Mouse (Mus musculus) kidney, adult 9 months (tissue): ENCODE measurements around the gene Gna12.
A peak's percentile ranks its signal among the peaks of the same experiment; 100 is the strongest.

Experiments
- DNase-seq: peaks from one replicate; pipeline ENCODE4 v3.0.0; 2022

Gna12 gene

DNA sequence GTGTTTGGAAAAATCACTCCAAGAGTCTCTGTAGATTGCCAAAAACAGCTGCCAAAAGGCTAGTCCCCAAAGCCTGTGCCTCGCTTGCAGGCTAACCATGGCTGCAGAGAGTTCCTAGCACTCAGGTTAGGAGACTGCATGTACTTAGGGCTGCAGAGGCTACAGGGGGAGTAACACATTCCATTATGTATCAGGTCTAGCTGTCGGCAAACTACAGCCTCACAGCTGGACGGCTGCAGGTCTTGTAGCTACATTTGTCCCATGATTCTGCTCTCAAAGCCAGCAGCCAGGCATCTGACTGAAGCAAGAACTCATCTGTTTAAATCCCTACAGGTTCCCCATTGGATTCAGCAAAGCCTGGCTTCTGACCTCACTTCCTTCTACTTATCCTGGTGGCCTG lies 35.5 kb downstream of the Gna12 start:
- no peak for DNase-seq

DNA sequence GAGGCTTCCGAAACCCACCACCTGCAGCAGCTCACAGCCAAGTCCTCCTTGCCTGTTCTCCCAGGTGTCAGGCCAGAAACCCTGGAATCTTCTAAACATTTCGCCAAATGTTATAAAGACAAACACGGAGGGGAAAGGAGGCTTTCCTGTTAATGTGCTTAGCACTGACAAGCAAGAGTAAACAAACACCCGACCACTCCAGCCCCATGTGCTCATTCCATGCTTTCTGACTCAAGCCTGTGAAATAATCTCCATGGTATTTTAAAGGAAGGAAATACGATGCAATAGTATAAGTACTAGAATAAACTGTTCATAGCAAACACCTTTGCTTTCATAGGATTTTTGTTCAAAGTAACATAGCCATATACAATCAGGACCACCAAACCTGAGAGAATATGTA lies 38.0 kb downstream of the Gna12 start:
- no peak for DNase-seq

DNA sequence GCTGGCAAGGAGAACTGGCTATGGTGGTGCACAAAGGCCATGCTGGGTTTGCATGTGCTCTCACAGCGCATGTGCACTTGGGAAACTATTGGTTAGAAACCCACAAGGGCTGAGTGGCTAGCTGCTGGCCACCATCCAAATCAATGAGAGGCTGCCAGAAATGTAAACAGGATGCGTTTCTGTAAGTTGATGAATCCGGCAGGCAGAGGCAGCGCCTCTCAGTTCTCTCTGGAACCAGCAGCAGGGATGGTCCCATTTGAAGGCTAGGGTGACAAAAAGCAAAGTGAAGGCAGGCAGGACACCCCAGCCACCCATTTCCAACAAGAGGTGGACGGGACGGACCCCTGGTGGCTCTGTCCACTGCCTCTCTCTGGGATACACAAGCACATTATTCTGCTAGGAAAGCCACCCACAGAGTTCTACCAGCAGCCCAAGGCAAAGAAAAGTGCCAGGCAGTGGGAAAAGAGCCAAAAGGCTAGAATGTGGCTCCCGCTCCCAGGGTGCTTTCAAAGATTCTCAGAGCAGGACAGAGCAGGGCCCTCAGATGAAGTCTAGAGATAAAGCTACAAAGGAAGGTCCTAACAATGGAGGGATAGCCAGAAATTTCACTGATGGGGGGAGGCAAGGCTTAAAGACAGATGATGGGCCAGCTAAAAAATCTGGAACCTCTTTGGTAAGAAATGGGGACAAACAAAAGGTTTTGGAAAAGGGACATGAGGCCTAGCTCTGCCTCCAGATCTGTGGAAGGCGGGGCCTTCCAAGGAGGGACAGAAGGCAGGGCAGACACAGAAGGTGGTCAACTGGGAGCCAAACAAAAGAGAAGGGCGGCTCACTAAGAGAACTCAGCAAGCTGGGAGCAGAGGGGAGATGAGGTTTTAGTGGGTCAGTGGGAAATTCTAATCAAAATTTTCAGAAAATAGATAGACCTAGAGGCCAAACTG lies 39.0 kb downstream of the Gna12 start:
- peak; percentile 59 for DNase-seq

DNA sequence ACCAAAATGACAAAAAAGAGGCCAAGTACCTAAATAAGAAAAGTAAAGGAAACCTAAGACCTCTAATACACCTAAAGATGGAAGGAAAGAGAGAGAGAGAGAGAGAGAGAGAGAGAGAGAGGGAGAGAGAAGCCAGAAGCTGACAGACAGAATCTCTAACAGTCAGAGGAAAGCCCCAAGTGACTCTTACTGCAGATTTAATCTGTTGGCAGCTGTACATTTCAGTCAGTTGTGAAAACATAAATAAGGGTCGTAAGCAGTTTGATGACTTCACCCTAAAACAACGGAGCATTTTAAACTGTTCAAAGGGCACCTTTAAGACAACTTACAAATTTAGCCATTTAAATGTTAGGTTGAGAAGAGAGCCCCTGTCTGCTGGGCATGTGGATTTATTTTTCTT lies 39.8 kb downstream of the Gna12 start:
- DNase-seq: no peak

DNA sequence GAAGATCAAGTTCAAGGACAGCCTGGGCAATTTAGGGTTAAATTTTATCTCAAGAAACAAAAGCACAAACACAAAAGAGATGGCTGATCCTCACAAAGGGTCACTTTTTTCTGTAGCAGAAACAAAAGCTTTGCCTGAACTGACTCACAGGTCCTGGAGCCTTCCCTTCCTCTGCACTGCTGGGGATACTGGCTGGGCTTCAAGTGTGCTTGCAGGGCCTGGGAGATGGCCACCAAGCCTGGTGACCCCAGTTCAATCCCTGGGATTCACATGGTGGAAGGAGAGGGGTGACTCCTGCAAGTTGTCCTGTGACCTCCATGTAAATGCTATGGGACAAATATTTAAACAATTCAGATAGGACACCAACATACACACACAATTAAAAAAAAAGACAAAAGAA lies 40.7 kb downstream of the Gna12 start:
- DNase-seq: no peak

DNA sequence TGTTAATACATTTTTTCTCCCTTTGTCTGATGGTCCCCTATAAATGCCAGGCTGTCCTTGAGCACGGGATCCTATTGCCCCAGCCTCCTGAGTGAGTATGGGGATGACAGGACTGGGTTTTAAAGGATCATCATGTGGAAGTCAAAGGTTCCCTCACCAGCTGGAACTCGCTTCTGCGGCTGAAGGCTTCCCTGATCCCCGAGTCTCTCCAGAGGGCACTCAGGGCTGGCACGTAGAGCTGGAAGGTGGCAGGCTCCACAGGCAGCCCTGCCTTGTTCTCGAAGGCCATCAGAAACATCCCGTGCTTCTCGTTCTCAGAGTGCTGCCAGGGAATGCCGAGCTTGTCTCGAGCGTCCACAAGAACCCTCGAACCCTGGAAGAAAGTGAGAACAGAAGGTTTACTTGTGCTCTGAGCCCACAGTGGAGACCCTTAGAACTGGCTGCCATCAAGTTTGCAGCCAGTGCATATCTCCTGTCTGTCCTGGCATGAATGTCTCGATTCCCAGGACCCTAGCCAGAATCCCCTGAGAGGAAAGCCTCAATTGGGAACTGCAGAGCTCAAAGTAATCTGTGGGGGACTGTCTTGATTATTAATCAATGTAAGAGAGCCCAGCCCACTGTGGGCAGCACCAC lies 44.9 kb downstream of the Gna12 start:
- no peak for DNase-seq

DNA sequence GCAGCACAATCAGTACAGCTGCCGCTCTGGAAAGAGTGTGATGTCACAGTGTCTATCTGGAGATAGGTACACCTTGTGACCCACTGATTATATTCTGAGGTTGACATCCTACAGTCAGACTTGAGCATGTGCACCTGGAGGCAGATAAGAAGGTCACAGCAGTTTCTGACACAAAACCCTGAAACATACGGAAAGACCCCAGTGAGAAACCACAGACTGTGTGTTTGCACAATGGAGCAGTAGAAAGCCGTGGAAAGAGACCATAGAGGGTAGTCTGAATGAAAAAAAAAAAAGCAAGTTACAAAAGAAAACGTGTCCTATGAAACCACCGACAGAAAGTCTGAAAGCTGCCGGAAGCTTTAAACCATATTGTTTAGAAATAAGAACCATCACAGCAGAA lies 45.9 kb downstream of the Gna12 start:
- DNase-seq: no peak

DNA sequence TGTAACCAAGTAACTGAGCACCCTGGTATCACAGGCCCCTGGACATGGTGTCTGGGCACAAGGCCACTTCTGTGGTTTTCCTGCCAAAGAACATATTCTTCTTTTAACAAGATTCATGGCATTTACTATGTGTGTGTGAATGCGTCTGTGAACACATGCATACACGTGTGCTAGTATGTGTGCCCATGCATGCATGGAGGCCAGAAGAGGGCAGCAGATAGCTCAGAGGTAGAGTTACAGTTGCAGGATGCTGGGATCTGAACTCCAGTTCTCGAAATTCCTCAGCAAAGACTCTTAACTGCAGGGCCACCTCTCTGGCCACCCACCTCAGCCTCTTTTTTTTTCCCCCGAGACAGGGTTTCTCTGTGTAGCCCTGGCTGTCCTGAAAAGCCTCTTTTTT lies 46.7 kb downstream of the Gna12 start:
- no peak for DNase-seq

DNA sequence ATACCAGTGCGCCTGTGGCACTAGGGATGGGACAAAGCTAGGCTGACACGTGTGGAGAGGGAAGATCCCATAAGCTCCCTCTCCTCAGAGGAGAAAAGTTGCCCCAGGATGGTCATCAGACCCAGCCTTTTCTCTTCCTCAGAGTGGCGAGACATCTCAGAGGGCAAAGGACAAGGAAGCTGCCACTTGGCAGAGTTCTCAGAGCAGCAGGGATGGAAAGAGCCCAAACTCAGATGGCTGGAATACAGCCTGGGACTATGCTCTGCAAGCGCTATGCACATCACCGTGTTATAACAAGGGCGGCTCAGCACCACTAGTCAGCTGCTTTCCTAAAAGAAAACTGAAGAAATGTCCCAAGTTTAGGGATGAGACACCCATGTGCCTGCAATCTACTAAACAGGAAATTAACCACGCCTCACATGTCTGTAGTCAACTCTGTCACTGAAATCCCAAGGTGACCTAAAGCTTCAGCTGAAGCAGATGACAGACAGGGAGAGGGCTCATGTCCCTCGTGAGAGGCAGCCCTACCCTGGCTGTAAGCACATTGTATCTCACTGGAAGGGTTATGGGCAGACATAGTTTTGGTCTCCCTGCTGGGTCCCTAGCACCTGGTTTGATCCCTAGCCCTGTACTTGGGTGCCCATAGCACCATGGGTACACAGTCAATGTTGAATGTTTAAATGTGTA lies 48.2 kb downstream of the Gna12 start:
- peak; percentile 59 for DNase-seq

DNA sequence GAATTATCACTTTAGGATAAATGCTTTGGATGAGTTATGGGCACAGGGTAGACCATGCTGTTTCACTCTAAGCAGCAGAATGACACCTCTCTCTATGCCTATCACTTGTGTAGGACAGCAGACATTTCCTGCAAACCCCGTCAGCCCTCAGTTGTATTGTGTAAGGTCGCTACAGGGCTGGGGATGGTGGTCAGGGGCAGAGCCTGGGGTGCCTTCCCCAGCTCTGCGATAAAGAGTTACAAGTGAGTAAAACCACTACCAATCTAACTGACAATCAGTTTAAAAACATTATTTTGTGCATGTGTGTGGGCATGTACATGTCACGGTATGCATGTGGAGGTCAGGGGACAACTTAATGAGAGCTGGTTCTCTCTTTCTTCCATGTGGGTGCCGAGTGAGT lies 49.1 kb downstream of the Gna12 start:
- no peak for DNase-seq

DNA sequence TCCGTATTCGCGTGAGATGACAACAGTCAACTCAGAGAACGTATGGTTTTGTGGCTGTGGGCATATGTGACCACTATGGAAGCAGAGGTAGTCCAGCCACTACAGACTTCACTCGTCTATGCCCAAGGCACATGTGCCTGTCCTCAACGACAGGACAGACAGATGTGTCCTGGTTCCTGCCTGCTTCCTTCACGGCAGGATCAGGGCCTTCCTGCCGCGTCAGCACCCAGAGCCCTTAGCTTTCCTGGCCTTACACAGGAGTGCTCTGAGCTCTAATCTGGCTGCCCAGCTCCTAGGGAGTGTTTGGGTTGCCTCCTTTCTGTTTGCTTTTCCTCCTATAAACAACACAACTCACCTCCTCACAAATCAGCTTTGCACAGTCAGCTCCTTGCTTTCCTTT lies 53.3 kb downstream of the Gna12 start:
- peak; percentile 30 for DNase-seq

DNA sequence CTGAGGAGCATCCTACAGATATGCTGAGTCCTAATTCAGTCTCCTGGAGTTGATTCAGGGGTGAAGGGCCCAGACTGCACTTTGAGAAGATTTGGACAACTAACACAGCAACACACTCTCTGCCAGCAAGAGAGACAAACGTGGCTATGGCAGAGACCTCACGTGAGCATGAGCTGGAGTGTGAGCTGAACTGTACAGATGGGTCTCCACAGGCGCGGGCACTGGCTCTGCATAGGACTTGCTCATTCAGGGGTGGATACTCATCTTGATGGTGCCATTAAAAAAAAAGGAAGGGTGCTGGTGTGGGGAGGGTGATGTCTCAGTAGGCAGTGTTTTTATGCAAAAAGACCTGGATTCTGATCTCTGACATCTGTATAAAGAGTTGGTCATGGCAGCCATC lies 55.1 kb downstream of the Gna12 start:
- DNase-seq: no peak

DNA sequence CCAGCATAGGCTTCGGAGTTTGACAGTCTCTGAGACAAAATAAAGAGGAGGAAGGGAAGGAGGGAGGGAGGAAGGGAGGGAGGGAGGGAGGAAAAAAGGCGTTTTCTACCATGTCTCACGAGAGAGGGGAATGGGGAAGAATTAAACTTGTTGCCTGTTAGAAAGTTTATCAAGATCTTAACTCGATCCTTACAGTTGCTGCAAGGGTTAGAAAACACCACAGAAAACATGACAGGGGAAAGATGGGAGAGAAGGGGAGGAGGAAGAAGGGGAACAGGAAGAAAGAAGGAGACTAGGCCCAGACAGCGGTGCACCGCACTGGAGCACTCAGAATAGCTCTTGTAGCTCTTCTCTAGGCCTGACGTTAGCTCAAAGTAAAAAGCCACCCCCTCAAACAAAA lies 58.1 kb downstream of the Gna12 start:
- DNase-seq: no peak

DNA sequence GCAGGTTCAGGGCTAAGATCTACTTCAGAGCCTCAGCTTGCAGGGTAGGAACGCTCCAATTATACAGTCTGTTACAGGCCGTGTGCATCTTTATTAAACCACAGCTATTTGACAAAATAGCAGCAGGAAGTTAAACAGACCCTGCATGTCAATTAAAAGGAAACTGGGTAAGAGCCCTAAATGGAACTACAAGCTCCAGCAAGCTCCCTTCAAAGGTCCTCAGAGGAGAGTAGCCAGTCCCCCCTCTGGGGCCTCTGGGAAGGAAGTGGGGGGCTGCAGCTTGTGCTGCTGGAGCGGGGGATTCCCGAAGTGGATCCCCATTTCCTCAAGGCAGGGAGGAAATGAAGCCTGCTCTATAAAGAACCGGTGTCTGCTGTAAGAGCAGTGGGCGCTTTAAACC lies 58.6 kb downstream of the Gna12 start:
- no peak for DNase-seq

DNA sequence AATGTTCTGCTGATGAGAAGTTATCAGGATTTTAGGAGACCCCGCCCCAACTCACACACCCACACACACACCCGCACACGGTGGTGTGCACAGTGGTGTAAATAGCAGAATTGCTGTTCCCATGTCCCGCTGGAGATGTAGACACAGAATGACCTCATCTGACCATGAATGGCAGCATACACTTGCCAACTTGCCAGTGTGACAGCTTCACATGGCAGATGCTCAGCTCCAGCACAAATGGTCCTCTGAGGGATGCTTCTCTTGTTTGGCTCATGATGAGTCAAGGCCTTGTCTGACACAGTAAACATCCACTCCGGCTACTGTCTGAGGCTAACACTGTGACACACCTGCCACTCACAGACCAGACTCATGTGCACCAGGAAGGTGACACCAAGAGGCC lies 61.9 kb downstream of the Gna12 start:
- no peak for DNase-seq

DNA sequence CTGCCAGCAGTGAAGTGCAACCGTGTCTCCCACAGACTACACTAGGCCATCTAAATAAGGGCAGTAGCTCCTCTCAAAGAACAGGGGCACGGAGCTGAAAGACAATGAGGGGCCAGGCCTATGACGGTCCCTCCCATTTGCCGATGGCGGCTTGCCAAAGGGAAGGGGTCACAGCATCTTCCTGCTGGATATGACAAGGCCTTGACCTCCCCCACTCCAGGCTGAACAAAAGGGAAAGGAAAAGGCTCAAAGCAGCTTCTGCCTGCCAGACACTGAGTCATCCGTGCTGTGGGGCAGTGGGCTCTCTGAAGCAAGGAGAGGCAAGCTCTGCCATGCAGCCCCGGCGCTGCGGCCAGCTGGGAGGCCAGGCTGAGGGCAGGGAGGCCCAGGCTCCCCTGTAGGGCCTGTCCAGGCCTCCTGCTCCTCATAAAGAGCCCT lies 62.5 kb downstream of the Gna12 start:
- DNase-seq: peak; percentile 89

DNA sequence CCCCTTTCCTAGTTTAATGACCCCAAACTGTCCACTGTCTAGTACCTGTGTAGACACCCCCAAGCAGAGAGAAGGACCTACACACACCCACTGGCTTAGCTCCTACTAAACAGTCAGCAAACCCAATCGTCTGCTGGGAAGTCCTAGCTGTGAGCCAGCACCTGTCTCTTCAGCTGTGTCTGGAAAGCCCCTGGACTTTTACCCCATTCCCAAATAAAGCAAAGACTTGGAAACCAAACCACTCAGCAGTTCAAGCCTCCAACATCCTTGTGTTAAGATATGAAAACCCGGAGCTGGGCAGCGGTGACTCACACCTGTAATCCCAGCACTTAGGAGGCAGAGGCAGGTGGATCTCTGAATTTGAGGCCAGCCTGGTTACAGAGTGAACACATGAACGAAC lies 63.7 kb downstream of the Gna12 start:
- peak; percentile 38 for DNase-seq

DNA sequence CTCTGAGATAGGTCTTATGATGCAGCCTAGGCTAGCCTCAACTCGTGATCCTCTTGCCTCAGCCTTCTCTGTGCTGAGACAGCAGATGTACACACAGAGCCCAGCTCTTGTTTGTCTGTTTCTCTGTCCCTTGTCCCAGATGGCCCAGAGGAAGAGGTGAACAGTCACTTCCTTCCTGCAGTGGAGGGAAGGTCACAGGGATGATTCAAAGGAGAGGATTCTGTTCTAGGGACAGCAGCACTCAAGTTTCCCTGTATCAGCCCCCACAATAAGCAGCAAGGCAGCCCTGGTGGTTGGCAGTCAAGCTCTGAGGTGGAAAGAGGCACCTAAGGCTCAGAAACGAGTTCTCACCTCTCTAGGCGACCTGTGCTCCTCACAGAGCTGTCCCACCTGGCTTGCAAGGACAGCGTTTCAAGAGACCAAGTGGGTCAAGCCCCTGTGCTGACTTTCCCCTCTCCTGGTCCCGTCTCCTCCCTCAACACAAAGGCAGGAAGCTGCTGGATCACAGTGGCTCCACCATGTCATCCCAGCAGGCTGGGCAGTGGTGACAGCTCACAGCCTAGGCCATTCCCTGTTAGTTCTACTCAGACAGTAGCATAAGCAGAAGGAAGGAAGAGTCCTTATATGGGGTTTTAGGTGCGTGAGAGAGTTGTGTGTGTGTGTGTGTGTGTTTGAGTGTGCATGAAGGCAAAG lies 65.2 kb downstream of the Gna12 start:
- peak; percentile 42 for DNase-seq

DNA sequence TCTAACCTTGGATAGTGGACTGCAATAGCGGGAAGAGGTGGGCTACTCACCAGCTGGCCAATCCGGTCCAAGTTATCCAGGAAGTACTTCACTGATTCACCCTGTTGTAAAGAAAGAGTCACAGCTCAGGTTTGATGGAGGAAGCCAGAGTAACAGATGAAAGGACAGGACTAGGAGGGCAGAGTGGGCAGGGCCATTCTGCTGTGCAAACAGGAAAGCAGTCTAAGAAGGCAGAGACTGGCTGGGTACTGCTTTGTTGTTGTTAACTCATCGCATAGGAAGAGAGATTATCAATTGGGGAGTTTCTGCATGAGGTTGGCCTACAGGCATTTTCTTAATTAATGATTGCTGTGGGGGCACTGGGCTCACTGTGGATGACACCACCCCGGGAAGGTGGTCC lies 67.7 kb downstream of the Gna12 start:
- DNase-seq: no peak

DNA sequence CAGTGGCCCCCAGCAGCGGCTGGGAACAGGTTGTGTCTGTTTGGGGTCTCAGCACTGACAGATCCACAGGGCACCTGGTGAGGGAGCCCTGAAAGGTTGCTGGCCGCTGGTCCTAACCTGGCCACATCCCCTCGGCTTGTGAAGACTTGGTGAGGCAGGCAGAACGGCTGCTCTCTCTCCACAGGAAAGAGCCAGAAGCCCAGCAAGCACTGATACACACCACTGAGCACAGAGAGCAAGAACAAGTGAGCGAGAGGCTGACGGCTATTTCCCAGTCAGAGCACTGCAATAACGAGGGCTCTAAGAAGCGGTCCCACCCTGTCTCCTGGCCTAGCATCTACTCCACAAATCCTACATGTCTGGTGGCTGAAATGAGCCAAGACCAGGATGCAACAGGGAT lies 71.4 kb downstream of the Gna12 start:
- no peak for DNase-seq

DNA sequence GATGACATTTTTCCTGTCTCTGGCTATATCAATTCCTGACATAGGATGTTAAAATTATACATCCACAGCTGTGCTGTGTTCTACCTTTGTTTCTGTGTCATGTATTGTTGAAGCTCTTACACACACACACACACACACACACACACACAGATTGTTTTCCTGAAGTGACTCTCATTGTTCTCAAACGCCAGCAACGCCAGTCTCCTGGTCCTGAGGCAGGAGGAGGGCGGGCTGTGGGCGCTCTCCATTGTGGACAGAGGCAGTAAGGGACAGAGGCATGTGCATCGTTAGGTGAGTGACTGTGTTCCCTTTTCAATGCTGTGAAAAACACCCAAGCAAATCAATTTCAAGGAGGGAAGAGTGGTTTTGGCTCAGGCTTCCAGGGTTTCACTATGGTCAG lies 77.0 kb downstream of the Gna12 start:
- DNase-seq: no peak

DNA sequence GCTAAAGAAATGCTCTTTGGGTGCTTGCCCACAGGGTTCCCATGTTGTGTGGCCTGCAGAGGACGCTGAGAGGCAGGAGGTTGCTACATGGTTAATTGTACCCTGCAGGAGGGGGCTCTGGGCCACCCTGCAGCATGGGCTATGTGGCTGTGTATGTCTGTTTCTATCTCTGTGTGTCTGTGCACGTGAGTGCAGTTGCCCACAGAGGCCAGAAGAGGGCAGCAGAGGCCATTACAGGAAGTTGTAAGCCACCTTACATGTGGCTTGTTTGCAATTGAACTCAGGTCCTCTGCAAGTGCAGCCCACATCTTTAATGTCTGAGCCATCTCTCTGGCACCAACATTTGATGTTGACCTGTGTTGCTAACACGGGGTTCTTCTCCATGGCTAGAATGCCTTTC lies 77.6 kb downstream of the Gna12 start:
- DNase-seq: no peak

DNA sequence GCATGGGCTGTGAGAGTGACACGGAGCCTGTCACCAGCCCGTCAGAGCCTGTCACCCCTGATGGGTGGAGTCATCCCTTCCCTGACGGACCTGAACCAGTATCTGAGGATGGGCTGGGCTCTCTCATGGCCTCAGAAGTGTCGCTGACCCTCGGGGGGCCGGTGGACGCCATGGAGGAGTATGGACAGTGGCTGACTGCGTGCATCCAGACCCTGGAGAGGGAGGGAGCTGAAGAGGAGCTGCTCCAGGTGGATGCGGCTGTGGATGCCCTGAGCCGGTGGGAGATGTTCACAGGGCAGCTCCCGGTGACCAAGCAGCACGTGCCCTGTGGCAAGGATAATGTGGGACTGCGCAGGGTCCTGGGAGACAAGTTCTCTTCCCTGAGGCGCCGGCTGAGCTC lies 78.2 kb downstream of the Gna12 start:
- no peak for DNase-seq
